Mouse (Mus musculus): Measurements from ENCODE around the gene Col6a3.

Gene Col6a3

GRCm38 (mm10) chr1:90720610-90721241 is 123.0 kb downstream of the Col6a3 start:
- DNase-seq = no peak

- DNase-seq = no peak
These were observed 124.8 kb downstream of the Col6a3 start for GRCm38 (mm10) chr1:90718826-90719550.

GRCm38 (mm10) chr1:90716258-90716657 is 127.5 kb downstream of the Col6a3 start:
- DNase-seq = no peak
